Mouse (Mus musculus): ENCODE results near the gene Arhgef19. TPM values are rescaled to one million over a fixed set of nuclear protein-coding genes. Genes with fewer than 3 reads are reported as not detected.

The Arhgef19 gene
- total RNA-seq, 2 experiments from 2014 or later: 15.1 to 21.6 TPM

GRCm38 (mm10) chr4:141235537-141236111, 3.7 kb upstream of the Arhgef19 start:
- no peak for DNase-seq (ENCODE audit: extremely low spot score in 1 of 2, low spot score in 1 of 2)

- DNase-seq (ENCODE audit: extremely low spot score in 1 of 2, low spot score in 1 of 2): no peak
Observed at GRCm38 (mm10) chr4:141236856-141237255, 2.4 kb upstream of the Arhgef19 start.

- no peak for DNase-seq (ENCODE audit: extremely low spot score in 1 of 2, low spot score in 1 of 2)
Observed at GRCm38 (mm10) chr4:141238492-141239387, 559 bp upstream of the Arhgef19 start.

GRCm38 (mm10) chr4:141240617-141241016, 1.3 kb downstream of the Arhgef19 start:
- DNase-seq (ENCODE audit: extremely low spot score in 1 of 2, low spot score in 1 of 2): no peak

GRCm38 (mm10) chr4:141241861-141242260, 2.6 kb downstream of the Arhgef19 start:
- DNase-seq (ENCODE audit: extremely low spot score in 1 of 2, low spot score in 1 of 2): no peak

GRCm38 (mm10) chr4:141242651-141243241, 3.4 kb downstream of the Arhgef19 start:
- no peak for DNase-seq (ENCODE audit: extremely low spot score in 1 of 2, low spot score in 1 of 2)

GRCm38 (mm10) chr4:141243636-141244035, 4.3 kb downstream of the Arhgef19 start:
- no peak for DNase-seq (ENCODE audit: extremely low spot score in 1 of 2, low spot score in 1 of 2)

- no peak for DNase-seq (ENCODE audit: extremely low spot score in 1 of 2, low spot score in 1 of 2)
Observed at GRCm38 (mm10) chr4:141244401-141244800, 5.1 kb downstream of the Arhgef19 start.

GRCm38 (mm10) chr4:141244931-141245425, 5.7 kb downstream of the Arhgef19 start:
- DNase-seq (ENCODE audit: extremely low spot score in 1 of 2, low spot score in 1 of 2): peak; percentile 61 to 74

- DNase-seq (ENCODE audit: extremely low spot score in 1 of 2, low spot score in 1 of 2): no peak
Observed at GRCm38 (mm10) chr4:141246089-141246997, 7.0 kb downstream of the Arhgef19 start.

GRCm38 (mm10) chr4:141246998-141247350, 7.7 kb downstream of the Arhgef19 start:
- no peak for DNase-seq (ENCODE audit: extremely low spot score in 1 of 2, low spot score in 1 of 2)

- no peak for DNase-seq (ENCODE audit: extremely low spot score in 1 of 2, low spot score in 1 of 2)
Observed at GRCm38 (mm10) chr4:141247776-141248613, 8.7 kb downstream of the Arhgef19 start.

- no peak for DNase-seq (ENCODE audit: extremely low spot score in 1 of 2, low spot score in 1 of 2)
Observed at GRCm38 (mm10) chr4:141248614-141248978, 9.3 kb downstream of the Arhgef19 start.

GRCm38 (mm10) chr4:141249383-141249782, 10.1 kb downstream of the Arhgef19 start:
- no peak for DNase-seq (ENCODE audit: extremely low spot score in 1 of 2, low spot score in 1 of 2)

GRCm38 (mm10) chr4:141251071-141251470, 11.8 kb downstream of the Arhgef19 start:
- no peak for DNase-seq (ENCODE audit: extremely low spot score in 1 of 2, low spot score in 1 of 2)

GRCm38 (mm10) chr4:141252641-141253040, 13.3 kb downstream of the Arhgef19 start:
- DNase-seq (ENCODE audit: extremely low spot score in 1 of 2, low spot score in 1 of 2): no peak

- DNase-seq (ENCODE audit: extremely low spot score in 1 of 2, low spot score in 1 of 2): no peak
Observed at GRCm38 (mm10) chr4:141254234-141254633, 14.9 kb downstream of the Arhgef19 start.

GRCm38 (mm10) chr4:141257440-141257839, 18.1 kb downstream of the Arhgef19 start:
- no peak for DNase-seq (ENCODE audit: extremely low spot score in 1 of 2, low spot score in 1 of 2)

GRCm38 (mm10) chr4:141259413-141259812, 20.1 kb downstream of the Arhgef19 start:
- DNase-seq (ENCODE audit: extremely low spot score in 1 of 2, low spot score in 1 of 2): no peak

All from layer of hippocampus, postnatal 25 days (tissue).